Mouse (Mus musculus) brown adipose tissue, adult 24 weeks (tissue): ENCODE results near the gene Sbno2. TPM values are rescaled to one million over a fixed set of nuclear protein-coding genes. Genes with fewer than 3 reads are reported as not detected.

ENCODE experiments used
- H3K27ac ChIP-seq: fragments of 200-500 bp; replicated peaks from 2 replicates; pipeline ENCODE4 v1.5.1; 2012; ENCODE audit warnings: low read depth, mild to moderate bottlenecking, low read length
- H3K4me1 ChIP-seq: fragments of 200-500 bp; 2 replicates; pipeline ENCODE4 v1.6.1; 2012; ENCODE audit warnings: low read length, mixed read lengths; ENCODE audit not compliant: control insufficient read depth, insufficient read depth, insufficient read length
- H3K4me3 ChIP-seq: fragments of 200-500 bp; 2 replicates; pipeline ENCODE4 v1.5.1; 2012; ENCODE audit warnings: low read depth, mild to moderate bottlenecking, low read length, moderate library complexity; ENCODE audit not compliant: insufficient read depth
- polyA plus RNA-seq: library from polyadenylated mRNA; stranded (reverse); fragments of >200 nt; gene quantifications from 2 replicates; pipeline ENCODE4 v1.2.4, GENCODE M21; 2012; ENCODE audit not compliant: missing spikeins, insufficient read depth, insufficient read length

Sbno2 gene
- polyA plus RNA-seq, 1 experiment, result 14.3 TPM

- Histone ChIP-seq H3K27ac (no peak overlapping the region), H3K4me1 (no peaks in the 10 kb centered on the region), H3K4me3 (no peak overlapping the region)
Measured at GRCm38 (mm10) chr10:80011740-80012139, 93.6 kb downstream of the Sbno2 start.

Other genes with a start within 250 kb of the Sbno2 start
- gene Prtn3, start 231.1 kb downstream of the Sbno2 start, polyA plus RNA-seq, result 1.4 and 1.7 TPM in 2 replicates
- 1.3 TPM in 1 of 2 replicates, not detected in the other for gene Plppr3, start 230.9 kb downstream of the Sbno2 start, polyA plus RNA-seq
- gene Elane, start 219.3 kb downstream of the Sbno2 start, polyA plus RNA-seq, result not detected in 2 replicates
- 1,172 and 3,758 TPM in 2 replicates for gene Cfd, start 214.7 kb downstream of the Sbno2 start, polyA plus RNA-seq
- gene Med16, start 196.6 kb downstream of the Sbno2 start, polyA plus RNA-seq, result 11.2 and 12.9 TPM in 2 replicates
- gene Gm26602, start 194.7 kb downstream of the Sbno2 start, polyA plus RNA-seq, result not detected in 2 replicates
- gene Kiss1r, start 188.6 kb downstream of the Sbno2 start, polyA plus RNA-seq, result 0.38 and 0.63 TPM in 2 replicates
- 55.0 and 60.7 TPM in 2 replicates for gene R3hdm4, start 184.4 kb downstream of the Sbno2 start, polyA plus RNA-seq
- gene Arid3a, start 178.5 kb downstream of the Sbno2 start, polyA plus RNA-seq, result 1.3 and 2.9 TPM in 2 replicates
- 25.6 and 44.7 TPM in 2 replicates for gene Wdr18, start 145.4 kb downstream of the Sbno2 start, polyA plus RNA-seq
- not detected in 2 replicates for gene Grin3b, start 134.9 kb downstream of the Sbno2 start, polyA plus RNA-seq
- gene Tmem259, start 121.2 kb downstream of the Sbno2 start, polyA plus RNA-seq, result 69.8 and 75.4 TPM in 2 replicates
- gene Cnn2, start 117.0 kb downstream of the Sbno2 start, polyA plus RNA-seq, result 6.4 and 10.3 TPM in 2 replicates
- 5.1 and 5.4 TPM in 2 replicates for gene Abca7, start 109.1 kb downstream of the Sbno2 start, polyA plus RNA-seq
- gene Arhgap45, start 88.9 kb downstream of the Sbno2 start, polyA plus RNA-seq, result 1.8 and 2.6 TPM in 2 replicates
- 78.3 and 85.8 TPM in 2 replicates for gene Polr2e, start 65.8 kb downstream of the Sbno2 start, polyA plus RNA-seq
- gene Gpx4, start 58.4 kb downstream of the Sbno2 start, polyA plus RNA-seq, result 2,282 and 3,621 TPM in 2 replicates
- gene Stk11, start 10.2 kb upstream of the Sbno2 start, polyA plus RNA-seq, result 113 and 121 TPM in 2 replicates
- gene Atp5d, start 33.1 kb upstream of the Sbno2 start, polyA plus RNA-seq, result 1,146 and 1,395 TPM in 2 replicates
- gene Cbarp, start 35.3 kb upstream of the Sbno2 start, polyA plus RNA-seq, result 1.1 and 1.5 TPM in 2 replicates
- gene Midn, start 42.7 kb upstream of the Sbno2 start, polyA plus RNA-seq, result 25.5 and 31.6 TPM in 2 replicates
- 15.1 and 27.5 TPM in 2 replicates for gene Cirbp, start 60.4 kb upstream of the Sbno2 start, polyA plus RNA-seq
- 10.9 and 14.9 TPM in 2 replicates for gene 1600002K03Rik, start 67.4 kb upstream of the Sbno2 start, polyA plus RNA-seq
- 1.0 and 1.1 TPM in 2 replicates for gene Efna2, start 73.9 kb upstream of the Sbno2 start, polyA plus RNA-seq
- 9.7 and 11.1 TPM in 2 replicates for gene Mum1, start 120.9 kb upstream of the Sbno2 start, polyA plus RNA-seq
- gene Ndufs7, start 143.6 kb upstream of the Sbno2 start, polyA plus RNA-seq, result 732 and 1,152 TPM in 2 replicates
- 10.5 and 17.8 TPM in 2 replicates for gene Gamt, start 155.4 kb upstream of the Sbno2 start, polyA plus RNA-seq
- 51.6 and 76.7 TPM in 2 replicates for gene Dazap1, start 155.9 kb upstream of the Sbno2 start, polyA plus RNA-seq
- 1,089 and 1,107 TPM in 2 replicates for gene Rps15, start 186.9 kb upstream of the Sbno2 start, polyA plus RNA-seq
- gene Apc2, start 190.4 kb upstream of the Sbno2 start, polyA plus RNA-seq, result 0.38 TPM in 1 of 2 replicates, not detected in the other
- 24.3 and 25.7 TPM in 2 replicates for gene 2310011J03Rik, start 215.0 kb upstream of the Sbno2 start, polyA plus RNA-seq
- 4.3 and 7.8 TPM in 2 replicates for gene Pcsk4, start 223.9 kb upstream of the Sbno2 start, polyA plus RNA-seq
- gene Reep6, start 224.4 kb upstream of the Sbno2 start, polyA plus RNA-seq, result 15.7 and 17.7 TPM in 2 replicates
- 2.9 and 4.2 TPM in 2 replicates for gene Adamtsl5, start 242.8 kb upstream of the Sbno2 start, polyA plus RNA-seq